Mouse (Mus musculus): ENCODE data around the gene Emcn. TPM values are rescaled to one million over a fixed set of nuclear protein-coding genes. Genes with fewer than 3 reads are reported as not detected.

Emcn gene
- polyA plus RNA-seq (2016; fragmentation: Nextera tagmentation; extraction: Ambion mirVana) = 14.4 and 14.6 TPM in 2 replicates

GRCm38 (mm10) chr3:137340938-137341337, at the start of gene Emcn:
Gene Emcn, plus strand, starts transcription at chr3:137341067.
- no peak within 1 kb of the TSS for H3K9ac ChIP-seq
- no peaks in the 10 kb centered on the region for H3K36me3 ChIP-seq (replicated peaks)
- H3K4me3 ChIP-seq (replicated peaks) = no peak within 1 kb of the TSS
- H3K9me3 ChIP-seq = no peaks in the 10 kb centered on the region
- WGBS = 62% methylated on average over 8 of the region's 8 CpGs
- H3K27ac ChIP-seq = no peak within 1 kb of the TSS
- no peak for ATAC-seq (ENCODE audit: low FRiP score)
- no peaks in the 10 kb centered on the region; the same call in 1 of the 2 replicates for H3K4me1 ChIP-seq
- no peak within 1 kb of the TSS for H3K4me2 ChIP-seq
- H3K27me3 ChIP-seq = no peaks in the 10 kb centered on the region

- no peak overlapping the region for H3K9ac ChIP-seq
- no peak for ATAC-seq (ENCODE audit: low FRiP score)
- H3K4me2 ChIP-seq = no peak overlapping the region
- H3K4me3 ChIP-seq (replicated peaks) = no peak overlapping the region
- H3K9me3 ChIP-seq = no peaks in the 10 kb centered on the region
- H3K4me1 ChIP-seq = no peaks in the 10 kb centered on the region
- no peaks in the 10 kb centered on the region for H3K27me3 ChIP-seq
- no peak overlapping the region for H3K27ac ChIP-seq
- WGBS = 80% methylated on average over 6 of the region's 6 CpGs
- no peaks in the 10 kb centered on the region for H3K36me3 ChIP-seq (replicated peaks)
Observed at GRCm38 (mm10) chr3:137293174-137293591, 47.7 kb upstream of the Emcn start.

- no peak overlapping the region for H3K27ac ChIP-seq
- no peaks in the 10 kb centered on the region for H3K27me3 ChIP-seq
- H3K4me2 ChIP-seq = no peak overlapping the region
- no peak overlapping the region for H3K4me3 ChIP-seq (replicated peaks)
- no peaks in the 10 kb centered on the region for H3K36me3 ChIP-seq (replicated peaks)
- ATAC-seq (ENCODE audit: low FRiP score) = no peak
- 68% methylated on average over 2 of the region's 2 CpGs for WGBS
- H3K4me1 ChIP-seq = no peaks in the 10 kb centered on the region
- H3K9ac ChIP-seq = no peak overlapping the region
- H3K9me3 ChIP-seq = no peaks in the 10 kb centered on the region
Observed at GRCm38 (mm10) chr3:137298230-137298629, 42.6 kb upstream of the Emcn start.

- no peak overlapping the region for H3K4me2 ChIP-seq
- H3K4me1 ChIP-seq = no peaks in the 10 kb centered on the region
- no peak for ATAC-seq (ENCODE audit: low FRiP score)
- H3K27me3 ChIP-seq = no peaks in the 10 kb centered on the region
- H3K9me3 ChIP-seq = no peaks in the 10 kb centered on the region
- no peaks in the 10 kb centered on the region for H3K36me3 ChIP-seq (replicated peaks)
- H3K27ac ChIP-seq = no peak overlapping the region
- no peak overlapping the region for H3K9ac ChIP-seq
- H3K4me3 ChIP-seq (replicated peaks) = no peak overlapping the region
- 84% methylated on average over 3 of the region's 3 CpGs for WGBS
Observed at GRCm38 (mm10) chr3:137300210-137300609, 40.7 kb upstream of the Emcn start.

- Histone ChIP-seq H3K27ac (no peak overlapping the region), H3K9ac (no peak overlapping the region), H3K4me1 (no peaks in the 10 kb centered on the region), H3K4me2 (no peak overlapping the region), H3K27me3 (no peaks in the 10 kb centered on the region), H3K4me3 (replicated peaks) (no peak overlapping the region), H3K36me3 (replicated peaks) (no peaks in the 10 kb centered on the region), H3K9me3 (no peaks in the 10 kb centered on the region)
- no peak for ATAC-seq (ENCODE audit: low FRiP score)
Observed at GRCm38 (mm10) chr3:137301195-137301594, 39.7 kb upstream of the Emcn start.

GRCm38 (mm10) chr3:137302804-137303203, 38.1 kb upstream of the Emcn start:
- no peaks in the 10 kb centered on the region for H3K27me3 ChIP-seq
- no peaks in the 10 kb centered on the region for H3K9me3 ChIP-seq
- 67% methylated on average over 4 of the region's 4 CpGs for WGBS
- H3K9ac ChIP-seq = no peak overlapping the region
- no peak overlapping the region for H3K27ac ChIP-seq
- no peaks in the 10 kb centered on the region for H3K36me3 ChIP-seq (replicated peaks)
- no peaks in the 10 kb centered on the region for H3K4me1 ChIP-seq
- no peak overlapping the region for H3K4me3 ChIP-seq (replicated peaks)
- no peak overlapping the region for H3K4me2 ChIP-seq
- no peak for ATAC-seq (ENCODE audit: low FRiP score)

GRCm38 (mm10) chr3:137309959-137310358, 30.9 kb upstream of the Emcn start:
- H3K4me1 ChIP-seq = no peaks in the 10 kb centered on the region
- no peak overlapping the region for H3K4me2 ChIP-seq
- no peak overlapping the region for H3K4me3 ChIP-seq (replicated peaks)
- ATAC-seq (ENCODE audit: low FRiP score) = no peak
- H3K27me3 ChIP-seq = no peaks in the 10 kb centered on the region
- no peak overlapping the region for H3K9ac ChIP-seq
- H3K36me3 ChIP-seq (replicated peaks) = no peaks in the 10 kb centered on the region
- H3K9me3 ChIP-seq = no peaks in the 10 kb centered on the region
- H3K27ac ChIP-seq = no peak overlapping the region

- Histone ChIP-seq H3K4me3 (replicated peaks) (no peak overlapping the region), H3K4me2 (no peak overlapping the region), H3K9ac (no peak overlapping the region), H3K27ac (no peak overlapping the region), H3K4me1 (no peaks in the 10 kb centered on the region), H3K36me3 (replicated peaks) (no peaks in the 10 kb centered on the region), H3K27me3 (no peaks in the 10 kb centered on the region), H3K9me3 (no peaks in the 10 kb centered on the region)
- WGBS = 68% methylated on average over 3 of the region's 3 CpGs
- no peak for ATAC-seq (ENCODE audit: low FRiP score)
Observed at GRCm38 (mm10) chr3:137312540-137312939, 28.3 kb upstream of the Emcn start.

GRCm38 (mm10) chr3:137313775-137314362, 27.0 kb upstream of the Emcn start:
- no peaks in the 10 kb centered on the region for H3K36me3 ChIP-seq (replicated peaks)
- ATAC-seq (ENCODE audit: low FRiP score) = no peak
- no peaks in the 10 kb centered on the region for H3K9me3 ChIP-seq

GRCm38 (mm10) chr3:137318371-137318770, 22.5 kb upstream of the Emcn start:
- WGBS = 100% methylated on average over 2 of the region's 2 CpGs
- no peak overlapping the region for H3K4me3 ChIP-seq (replicated peaks)
- no peak overlapping the region for H3K9ac ChIP-seq
- H3K27ac ChIP-seq = no peak overlapping the region
- ATAC-seq (ENCODE audit: low FRiP score) = no peak
- H3K9me3 ChIP-seq = no peaks in the 10 kb centered on the region
- no peaks in the 10 kb centered on the region for H3K36me3 ChIP-seq (replicated peaks)
- H3K4me2 ChIP-seq = no peak overlapping the region
- 0 out of 2 replicates have a peak, but pooled peaks cover 3% of the 10 kb centered on the region for H3K4me1 ChIP-seq
- no peaks in the 10 kb centered on the region for H3K27me3 ChIP-seq

More at GRCm38 (mm10) chr3:137313775-137314362, 27.0 kb upstream of the Emcn start:
- WGBS = 96% methylated on average over 2 of the region's 2 CpGs
- no peak overlapping the region for H3K27ac ChIP-seq
- H3K4me3 ChIP-seq (replicated peaks) = no peak overlapping the region
- no peak overlapping the region for H3K4me2 ChIP-seq
- H3K4me1 ChIP-seq = no peaks in the 10 kb centered on the region
- no peak overlapping the region for H3K9ac ChIP-seq
- H3K27me3 ChIP-seq = no peaks in the 10 kb centered on the region

- H3K9ac ChIP-seq = no peak overlapping the region
- H3K27me3 ChIP-seq = no peaks in the 10 kb centered on the region
- no peak overlapping the region for H3K4me2 ChIP-seq
- H3K27ac ChIP-seq = no peak overlapping the region
- no peaks in the 10 kb centered on the region for H3K9me3 ChIP-seq
- H3K36me3 ChIP-seq (replicated peaks) = no peaks in the 10 kb centered on the region
- H3K4me3 ChIP-seq (replicated peaks) = no peak overlapping the region
- ATAC-seq (ENCODE audit: low FRiP score) = no peak
- 72% methylated on average over 1 of the region's 1 CpGs for WGBS
- H3K4me1 ChIP-seq = 0 out of 2 replicates have a peak, but pooled peaks cover 3% of the 10 kb centered on the region
Observed at GRCm38 (mm10) chr3:137319950-137320349, 20.9 kb upstream of the Emcn start.

- no peaks in the 10 kb centered on the region for H3K9me3 ChIP-seq
- H3K9ac ChIP-seq = no peak overlapping the region
- H3K4me1 ChIP-seq = 0 out of 2 replicates have a peak, but pooled peaks cover 3% of the 10 kb centered on the region
- no peaks in the 10 kb centered on the region for H3K36me3 ChIP-seq (replicated peaks)
- no peaks in the 10 kb centered on the region for H3K27me3 ChIP-seq
- ATAC-seq (ENCODE audit: low FRiP score) = peak; percentile 74; the same call in 1 of the 2 replicates
- no peak overlapping the region for H3K4me3 ChIP-seq (replicated peaks)
- 69% methylated on average over 12 of the region's 12 CpGs for WGBS
- H3K27ac ChIP-seq = no peak overlapping the region
- no peak overlapping the region for H3K4me2 ChIP-seq
Observed at GRCm38 (mm10) chr3:137322304-137322703, 18.6 kb upstream of the Emcn start.

- H3K27me3 ChIP-seq = no peaks in the 10 kb centered on the region
- H3K27ac ChIP-seq = no peak overlapping the region
- no peak overlapping the region for H3K4me2 ChIP-seq
- no peak overlapping the region for H3K4me3 ChIP-seq (replicated peaks)
- WGBS = 61% methylated on average over 9 of the region's 9 CpGs
- no peaks in the 10 kb centered on the region for H3K9me3 ChIP-seq
- ATAC-seq (ENCODE audit: low FRiP score) = 0 out of 2 replicates have a peak, but pooled peaks have one; percentile 39
- 0 out of 2 replicates have a peak, but pooled peaks cover 6% of the 10 kb centered on the region for H3K4me1 ChIP-seq
- H3K9ac ChIP-seq = no peak overlapping the region
- no peaks in the 10 kb centered on the region for H3K36me3 ChIP-seq (replicated peaks)
Observed at GRCm38 (mm10) chr3:137329898-137330297, 11.0 kb upstream of the Emcn start.

Data from forebrain, embryonic 12.5 days (tissue).